8 mouse cellular contexts compared by ENCODE assay signal in the genomic region with DNA sequence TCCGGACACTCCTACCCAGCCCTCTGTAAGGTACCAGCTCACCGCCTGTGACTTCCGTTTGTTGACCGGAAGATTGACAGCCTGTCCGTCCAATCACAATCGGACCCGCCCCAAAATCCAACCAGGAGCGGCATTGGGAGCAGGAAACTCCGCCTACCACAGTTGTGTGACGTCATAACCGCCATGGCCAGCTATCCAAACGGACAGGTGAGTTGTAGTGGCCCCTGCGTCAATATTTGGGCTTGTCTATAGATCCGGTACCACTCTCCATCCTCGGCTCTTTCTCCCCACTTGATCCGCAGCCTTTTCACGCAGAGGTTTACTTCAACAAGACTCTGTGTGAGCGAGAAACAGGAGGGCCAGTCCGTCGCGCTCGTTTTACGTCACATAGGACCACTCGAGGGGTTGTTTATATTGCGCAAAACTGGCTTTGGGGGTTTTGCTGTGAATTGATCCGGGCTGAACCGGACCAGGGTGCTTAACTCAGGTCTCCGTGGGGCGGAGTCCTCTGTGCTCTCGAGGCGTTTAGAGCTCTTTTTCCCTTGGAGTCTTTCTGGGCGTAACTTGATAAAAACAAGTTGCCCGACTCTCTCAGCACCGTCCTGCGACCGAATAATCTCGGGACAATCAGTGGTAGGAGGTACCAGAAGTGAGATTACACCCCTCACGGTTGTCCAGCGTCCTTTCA. TPM values are rescaled to one million over a fixed set of nuclear protein-coding genes. Genes with fewer than 3 reads are reported as not detected.
DNase-seq lines count a peak whose midpoint lies in the region; ATAC-seq lines count a peak whose summit lies in the region.

No protein-coding gene starts in this region.

- peak overlapping the region; percentile 77 for H3K4me2 ChIP-seq in hindbrain, embryonic 16.5 days (ENCODE audit: low read length)

- H3K27me3 ChIP-seq in hindbrain, embryonic 16.5 days (replicated peaks; ENCODE audit: control insufficient read depth, insufficient read depth, low read length), result no peaks in the 10 kb centered on the region

- H3K4me3 ChIP-seq in hindbrain, embryonic 16.5 days (ENCODE audit: low read length), result peak overlapping the region; percentile 53
- peak overlapping the region; percentile 96 for H3K4me3 ChIP-seq in macrophage (ENCODE audit: inconsistent target)

- no peaks in the 10 kb centered on the region for H3K9me3 ChIP-seq in hindbrain, embryonic 16.5 days (ENCODE audit: control insufficient read depth, low read length)

- no peaks in the 10 kb centered on the region for H3K36me3 ChIP-seq in hindbrain, embryonic 16.5 days (ENCODE audit: control insufficient read depth, insufficient read depth, low read length)
- no peaks in the 10 kb centered on the region for H3K36me3 ChIP-seq in macrophage (ENCODE audit: inconsistent target)

- H3K4me1 ChIP-seq in hindbrain, embryonic 16.5 days (ENCODE audit: control insufficient read depth, insufficient read depth, low read depth, low read length), result peaks cover 12% of the 10 kb centered on the region

- H3K9ac ChIP-seq in hindbrain, embryonic 16.5 days (ENCODE audit: low read depth, low read length), result peak overlapping the region; percentile 61

- peak; percentile 97 for ATAC-seq in hindbrain, embryonic 16.5 days

- DNase-seq in T-cell, adult 2 months (ENCODE audit: low spot score), result peak; percentile 96
- peak; percentile 100 for DNase-seq in cerebellum, postnatal 36 days
- peak; percentile 100 for DNase-seq in gastrocnemius, adult 18-20 months (ENCODE audit: low spot score)
- peak; percentile 100 for DNase-seq in left cerebral cortex, adult 18-20 months (ENCODE audit: low spot score in 2 of 2)
- DNase-seq in right cerebral cortex, adult 18-20 months, result peak; percentile 99
- DNase-seq in urinary bladder, postnatal 10 days (ENCODE audit: low spot score), result peak; percentile 100

- peak overlapping the region; percentile 45; the same call in 1 of the 2 replicates for H3K27ac ChIP-seq in hindbrain, embryonic 16.5 days (ENCODE audit: low read depth, low read length)
- peak overlapping the region; percentile 62 for H3K27ac ChIP-seq in macrophage

- peaks cover 50% of the 10 kb centered on the region for H3K79me2 ChIP-seq in macrophage (ENCODE audit: inconsistent target)

- WGBS in hindbrain, embryonic 16.5 days, result 1% methylated on average over 39 of the region's 39 CpGs
- under 1% methylated on average over 39 of the region's 39 CpGs for WGBS in macrophage (ENCODE audit: missing documents)

RNA-seq across cellular contexts. Expression of a gene that starts 5.2 kb away (rescaled TPM):
- total RNA-seq in gastrocnemius, adult 18-20 months (2021), result 10 to 100 TPM; 33.7 to 38.6 TPM
- 69.0 and 71.3 TPM in 2 replicates for polyA plus RNA-seq in hindbrain, embryonic 16.5 days (2015; fragmentation: Nextera tagmentation; extraction: Ambion mirVana)
- total RNA-seq in left cerebral cortex, adult 18-20 months (2021), result 10 to 100 TPM; 79.7 to 82.3 TPM
- total RNA-seq in macrophage (2018; cell fraction: chromatin; rRNA removed), result 10 to 100 TPM in 3 of 26 experiments, 1 to 10 TPM in 23; 1.5 to 13.6 (median 4.4) TPM
- total RNA-seq in macrophage (2018; cell fraction: cytosol; rRNA removed), result 10 to 100 TPM; 21.6 to 42.1 (median 33.6) TPM
- 10 to 100 TPM in 18 of 26 experiments, 1 to 10 TPM in 8; 4.9 to 22.9 (median 13.6) TPM for total RNA-seq in macrophage (2018; cell fraction: nucleus; rRNA removed)
- polyA plus RNA-seq in macrophage (2018), result 17.5 to 36.8 TPM (median 33.1 TPM) in 3 replicates

RNA-seq across cellular contexts. Expression of a gene that starts 31.6 kb away (rescaled TPM):
- total RNA-seq in gastrocnemius, adult 18-20 months (2021), result not detected
- 5.7 and 8.6 TPM in 2 replicates for polyA plus RNA-seq in hindbrain, embryonic 16.5 days (2015; fragmentation: Nextera tagmentation; extraction: Ambion mirVana)
- total RNA-seq in left cerebral cortex, adult 18-20 months (2021), result 1 to 10 TPM; 1.6 to 2.4 TPM
- not detected for total RNA-seq in macrophage (2018; cell fraction: chromatin; rRNA removed)
- not detected for total RNA-seq in macrophage (2018; cell fraction: cytosol; rRNA removed)
- not detected for total RNA-seq in macrophage (2018; cell fraction: nucleus; rRNA removed)
- polyA plus RNA-seq in macrophage (2018), result not detected in 3 replicates

RNA-seq across cellular contexts. Expression of a gene that starts 59.9 kb away (rescaled TPM):
- 1 to 10 TPM; 2.5 to 2.9 TPM for total RNA-seq in gastrocnemius, adult 18-20 months (2021)
- polyA plus RNA-seq in hindbrain, embryonic 16.5 days (2015; fragmentation: Nextera tagmentation; extraction: Ambion mirVana), result 11.8 and 16.2 TPM in 2 replicates
- 10 to 100 TPM; 14.6 to 15.8 TPM for total RNA-seq in left cerebral cortex, adult 18-20 months (2021)
- 10 to 100 TPM in 1 of 26 experiments, 1 to 10 TPM in 1, under 1 TPM in 4, not detected in 20; 0.17 to 10.5 (median 0.32) TPM for total RNA-seq in macrophage (2018; cell fraction: chromatin; rRNA removed)
- total RNA-seq in macrophage (2018; cell fraction: cytosol; rRNA removed), result under 1 TPM in 1 of 26 experiments, not detected in 25; 0.09 TPM
- 1 to 10 TPM in 1 of 26 experiments, not detected in 25; 1.9 TPM for total RNA-seq in macrophage (2018; cell fraction: nucleus; rRNA removed)
- polyA plus RNA-seq in macrophage (2018), result 0.33 TPM in 1 of 3 replicates, not detected in the others

Comparison
In these comparisons a context has a peak if more than half of its experiments do, and no peak if none do; other contexts are left out.
1. Peak in every context shown above with its lines: DNase-seq, ATAC-seq, H3K4me3 ChIP-seq and H3K27ac ChIP-seq.
2. RNA of a gene that starts 59.9 kb away (total RNA-seq): 14.6 to 15.8 TPM in left cerebral cortex, adult 18-20 months; 2.5 to 2.9 TPM in gastrocnemius, adult 18-20 months; every median in the first group is over 4 times any median in the second.